Mouse (Mus musculus): Measurements from ENCODE around the gene Odf2. TPM values are rescaled to one million over a fixed set of nuclear protein-coding genes. Genes with fewer than 3 reads are reported as not detected.

Odf2 gene
- polyA plus RNA-seq (2012; rRNA removed) = 264 and 287 TPM in 2 replicates

DNA sequence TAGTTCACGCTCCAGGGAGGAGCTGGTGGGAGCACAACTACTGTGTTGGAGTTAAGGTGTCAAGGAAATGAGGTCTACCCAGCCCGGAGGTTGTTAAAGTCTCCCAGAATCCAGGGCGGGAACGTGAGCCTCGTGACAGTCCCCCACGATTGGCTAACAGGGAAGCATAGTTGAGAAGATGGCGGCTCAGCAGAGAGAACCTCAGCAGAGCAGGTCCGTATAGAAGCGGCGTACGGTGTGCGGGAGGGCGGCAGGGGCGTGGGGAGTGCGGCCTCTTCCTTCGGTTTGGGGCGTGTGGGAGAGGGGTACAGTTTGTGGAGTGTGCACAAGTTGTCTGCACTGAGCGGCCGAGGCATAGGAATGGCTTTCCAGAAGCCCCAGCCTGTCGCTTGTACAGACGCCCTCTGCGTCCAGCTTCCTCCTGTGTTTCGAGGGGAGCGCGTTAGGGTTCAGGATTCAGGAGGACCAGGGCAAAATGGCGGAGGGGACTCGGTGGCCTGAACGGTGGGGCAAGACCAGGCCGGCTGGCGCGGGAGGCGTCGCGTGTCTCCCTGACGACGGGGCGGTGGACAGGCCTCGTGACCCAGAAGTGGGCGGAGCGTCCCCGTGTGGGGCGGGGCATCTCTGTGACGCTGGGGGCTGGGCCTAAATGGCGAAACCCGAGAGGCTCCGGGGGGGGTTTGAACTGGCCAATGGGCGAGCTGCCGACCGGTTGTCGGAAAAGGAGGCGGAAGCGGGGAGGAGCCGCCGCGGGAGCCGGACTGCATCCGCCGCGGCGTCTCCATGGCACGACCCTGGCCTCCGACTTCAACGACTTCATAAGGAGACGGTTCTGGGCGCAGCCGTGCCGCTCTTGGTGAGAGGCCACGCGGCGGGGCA lies at the start of gene Odf2:
Gene Odf2, plus strand, starts transcription at position 156 of the 879 bp plus-strand sequence.
- peak; percentile 99 to 100 for DNase-seq
- TF ChIP-seq CTCF (IDR thresholded peaks at IDR 0.05; ENCODE audit: borderline replicate concordance, insufficient read depth, low read depth, low read length) (no peak), POLR2A (IDR thresholded peaks at IDR 0.05; ENCODE audit: borderline replicate concordance, insufficient read depth, low read length) (peak; percentile 70; the same call in 1 of the 2 replicates)
- Histone ChIP-seq H3K27me3 (ENCODE audit: control insufficient read depth, insufficient read depth, low read length) (no peaks in the 10 kb centered on the region), H3K4me1 (ENCODE audit: control insufficient read depth, insufficient read depth, low read length) (peaks cover 17% of the 10 kb centered on the region), H3K4me3 (replicated peaks; ENCODE audit: insufficient read depth, low read depth, low read length) (peak within 1 kb of the TSS; percentile 71), H3K27ac (ENCODE audit: insufficient read depth, low read length) (peak within 1 kb of the TSS; percentile 73)
- WGBS = 2% methylated on average over 69 of the region's 70 CpGs

DNA sequence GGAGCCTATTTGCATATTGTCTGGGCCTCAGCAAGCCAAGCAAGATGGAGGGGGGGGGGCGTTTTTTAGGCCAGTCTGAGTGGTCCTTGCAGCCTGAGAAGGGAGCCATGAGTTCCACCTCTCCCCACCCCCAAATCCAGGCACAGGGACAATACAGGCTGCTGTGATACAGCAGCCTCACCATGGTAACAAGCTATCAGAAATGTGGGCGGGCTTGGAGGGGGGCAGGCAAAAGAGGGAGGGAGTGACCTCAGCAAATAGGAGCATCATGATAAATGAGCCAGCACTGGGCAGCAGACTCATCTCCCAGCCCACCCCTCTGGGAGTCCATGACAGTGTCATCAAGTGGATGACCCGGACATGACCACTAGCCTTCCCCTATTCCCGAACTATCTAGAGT lies 49.6 kb upstream of the Odf2 start:
- TF ChIP-seq POLR2A (IDR thresholded peaks at IDR 0.05; ENCODE audit: borderline replicate concordance, insufficient read depth, low read length) = no peak
- TF ChIP-seq CTCF (IDR thresholded peaks at IDR 0.05; ENCODE audit: borderline replicate concordance, insufficient read depth, low read depth, low read length) = no peak
- H3K4me1 ChIP-seq (ENCODE audit: control insufficient read depth, insufficient read depth, low read length) = no peaks in the 10 kb centered on the region
- no peak overlapping the region for H3K27ac ChIP-seq (ENCODE audit: insufficient read depth, low read length)
- no peak for DNase-seq
- no peak overlapping the region for H3K4me3 ChIP-seq (replicated peaks; ENCODE audit: insufficient read depth, low read depth, low read length)
- H3K27me3 ChIP-seq (ENCODE audit: control insufficient read depth, insufficient read depth, low read length) = no peaks in the 10 kb centered on the region
- WGBS = 24% methylated on average over 4 of the region's 4 CpGs

GRCm38 (mm10) chr2:29843231-29844105 lies 45.6 kb upstream of the Odf2 start:
- no peak for TF ChIP-seq POLR2A (IDR thresholded peaks at IDR 0.05; ENCODE audit: borderline replicate concordance, insufficient read depth, low read length)
- TF ChIP-seq CTCF (IDR thresholded peaks at IDR 0.05; ENCODE audit: borderline replicate concordance, insufficient read depth, low read depth, low read length) = no peak
- no peak for DNase-seq
- Histone ChIP-seq H3K27ac (ENCODE audit: insufficient read depth, low read length) (no peak overlapping the region; the same call in 1 of the 2 replicates), H3K4me3 (replicated peaks; ENCODE audit: insufficient read depth, low read depth, low read length) (no peak overlapping the region), H3K4me1 (ENCODE audit: control insufficient read depth, insufficient read depth, low read length) (no peaks in the 10 kb centered on the region), H3K27me3 (ENCODE audit: control insufficient read depth, insufficient read depth, low read length) (no peaks in the 10 kb centered on the region)
- 37% methylated on average over 9 of the region's 9 CpGs for WGBS

DNA sequence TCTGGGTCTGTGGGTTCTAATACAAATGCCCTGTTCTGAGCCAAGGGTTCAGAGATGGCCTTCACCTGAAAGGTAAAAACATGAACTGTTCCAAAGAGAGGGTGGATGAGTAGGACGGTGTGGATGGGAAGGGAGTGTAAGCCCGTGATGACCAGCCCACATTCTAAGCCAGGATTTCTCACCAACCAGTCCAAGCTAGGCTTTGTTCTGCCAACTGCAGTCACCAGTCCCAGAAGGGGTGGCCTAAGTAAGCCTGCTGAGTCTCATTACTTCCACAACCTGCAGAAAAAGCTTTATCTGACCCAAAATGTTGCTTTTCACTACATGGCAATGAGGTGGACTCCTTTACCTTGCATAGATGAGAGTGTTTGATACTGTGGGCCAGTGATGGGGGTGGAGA lies 44.9 kb upstream of the Odf2 start:
- no peak for TF ChIP-seq CTCF (IDR thresholded peaks at IDR 0.05; ENCODE audit: borderline replicate concordance, insufficient read depth, low read depth, low read length)
- TF ChIP-seq POLR2A (IDR thresholded peaks at IDR 0.05; ENCODE audit: borderline replicate concordance, insufficient read depth, low read length) = no peak
- no peaks in the 10 kb centered on the region for H3K27me3 ChIP-seq (ENCODE audit: control insufficient read depth, insufficient read depth, low read length)
- WGBS = 71% methylated on average over 2 of the region's 2 CpGs
- peak overlapping the region; percentile 50; the same call in 1 of the 2 replicates for H3K27ac ChIP-seq (ENCODE audit: insufficient read depth, low read length)
- DNase-seq = no peak
- H3K4me1 ChIP-seq (ENCODE audit: control insufficient read depth, insufficient read depth, low read length) = no peaks in the 10 kb centered on the region
- H3K4me3 ChIP-seq (replicated peaks; ENCODE audit: insufficient read depth, low read depth, low read length) = no peak overlapping the region

- H3K4me1 ChIP-seq (ENCODE audit: control insufficient read depth, insufficient read depth, low read length) = no peaks in the 10 kb centered on the region
- H3K27ac ChIP-seq (ENCODE audit: insufficient read depth, low read length) = peak overlapping the region; percentile 50; the same call in 1 of the 2 replicates
- DNase-seq = no peak
- no peak for TF ChIP-seq CTCF (IDR thresholded peaks at IDR 0.05; ENCODE audit: borderline replicate concordance, insufficient read depth, low read depth, low read length)
- TF ChIP-seq POLR2A (IDR thresholded peaks at IDR 0.05; ENCODE audit: borderline replicate concordance, insufficient read depth, low read length) = no peak
- H3K27me3 ChIP-seq (ENCODE audit: control insufficient read depth, insufficient read depth, low read length) = no peaks in the 10 kb centered on the region
- WGBS = 60% methylated on average over 3 of the region's 3 CpGs
- peak overlapping the region; percentile 15 for H3K4me3 ChIP-seq (replicated peaks; ENCODE audit: insufficient read depth, low read depth, low read length)
These were observed 44.4 kb upstream of the Odf2 start for GRCm38 (mm10) chr2:29844661-29845060.

DNA sequence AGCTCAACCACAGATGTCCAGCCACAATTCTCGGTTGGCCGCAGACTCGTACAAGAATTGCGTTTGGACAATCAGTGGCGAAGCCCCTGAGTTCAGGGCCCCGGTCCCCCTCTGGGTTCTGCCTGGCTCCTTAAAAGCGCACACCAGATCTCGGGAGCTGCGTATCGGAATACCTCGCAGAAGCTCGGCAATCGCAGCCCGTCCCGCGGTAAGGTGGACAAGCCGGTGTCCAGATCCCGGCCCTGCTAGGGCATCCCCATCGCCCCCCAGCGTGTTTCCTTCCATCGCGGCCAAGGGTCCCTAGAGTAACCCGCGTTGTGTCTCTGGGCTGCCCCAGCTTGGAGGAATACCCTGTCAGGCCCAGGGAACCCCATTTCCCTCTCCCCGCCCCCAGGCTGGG lies 43.4 kb upstream of the Odf2 start:
- Histone ChIP-seq H3K27ac (ENCODE audit: insufficient read depth, low read length) (peak overlapping the region; percentile 37; the same call in 1 of the 2 replicates), H3K4me3 (replicated peaks; ENCODE audit: insufficient read depth, low read depth, low read length) (peak overlapping the region; percentile 29), H3K27me3 (ENCODE audit: control insufficient read depth, insufficient read depth, low read length) (no peaks in the 10 kb centered on the region), H3K4me1 (ENCODE audit: control insufficient read depth, insufficient read depth, low read length) (no peaks in the 10 kb centered on the region)
- TF ChIP-seq POLR2A (IDR thresholded peaks at IDR 0.05; ENCODE audit: borderline replicate concordance, insufficient read depth, low read length) (no peak), CTCF (IDR thresholded peaks at IDR 0.05; ENCODE audit: borderline replicate concordance, insufficient read depth, low read depth, low read length) (no peak)
- 36% methylated on average over 25 of the region's 25 CpGs for WGBS
- DNase-seq = peak in 1 of 2 experiments; percentile 32

DNA sequence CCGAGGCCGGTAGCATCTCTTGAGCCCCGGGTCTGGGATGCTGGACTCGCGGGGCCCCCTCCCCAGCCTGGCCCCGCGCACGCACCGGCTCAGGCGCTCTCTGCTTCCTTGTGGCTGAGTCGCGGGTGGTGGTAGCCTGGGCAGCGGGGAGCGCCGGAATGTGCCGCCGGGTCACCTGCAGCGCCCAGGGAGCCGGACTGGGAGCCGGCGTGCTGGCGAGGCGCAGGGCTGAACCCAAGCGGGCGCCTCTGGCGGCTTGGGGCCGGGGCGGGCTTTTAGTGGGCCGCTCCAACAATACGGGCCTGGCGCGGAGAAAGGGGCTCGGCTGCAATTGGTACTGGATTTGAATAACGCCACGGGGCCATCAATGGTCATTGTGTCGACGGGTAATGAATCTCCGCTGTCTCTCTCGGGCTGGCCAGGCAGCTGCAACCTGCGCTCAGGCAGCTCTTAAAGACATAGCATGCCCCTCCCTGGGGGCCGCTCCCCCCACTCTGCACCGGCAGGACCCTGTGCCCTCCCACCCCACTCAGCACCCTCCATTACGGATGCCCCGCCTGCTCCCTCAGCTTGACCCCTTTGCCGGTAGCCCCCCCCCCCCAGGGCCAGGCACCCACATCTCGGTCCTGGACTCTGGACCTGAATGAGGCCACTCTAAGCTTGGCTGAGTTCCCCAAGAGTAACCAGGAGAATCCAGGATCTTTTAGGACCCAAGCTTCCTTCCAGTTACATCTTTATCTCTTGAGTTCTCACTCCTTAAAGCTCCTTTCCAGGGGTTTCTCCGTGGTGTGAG lies 42.8 kb upstream of the Odf2 start:
- peak overlapping the region; percentile 35; the same call in 1 of the 2 replicates for H3K27ac ChIP-seq (ENCODE audit: insufficient read depth, low read length)
- no peaks in the 10 kb centered on the region for H3K27me3 ChIP-seq (ENCODE audit: control insufficient read depth, insufficient read depth, low read length)
- peak overlapping the region; percentile 29 for H3K4me3 ChIP-seq (replicated peaks; ENCODE audit: insufficient read depth, low read depth, low read length)
- no peaks in the 10 kb centered on the region for H3K4me1 ChIP-seq (ENCODE audit: control insufficient read depth, insufficient read depth, low read length)
- no peak for TF ChIP-seq POLR2A (IDR thresholded peaks at IDR 0.05; ENCODE audit: borderline replicate concordance, insufficient read depth, low read length)
- DNase-seq = peak in 1 of 2 experiments; percentile 38
- WGBS = 10% methylated on average over 47 of the region's 47 CpGs

Measured in cerebellum, adult 2 months (tissue).